Comparison of ENCODE assay signal across 12 mouse cellular contexts in the genomic region with DNA sequence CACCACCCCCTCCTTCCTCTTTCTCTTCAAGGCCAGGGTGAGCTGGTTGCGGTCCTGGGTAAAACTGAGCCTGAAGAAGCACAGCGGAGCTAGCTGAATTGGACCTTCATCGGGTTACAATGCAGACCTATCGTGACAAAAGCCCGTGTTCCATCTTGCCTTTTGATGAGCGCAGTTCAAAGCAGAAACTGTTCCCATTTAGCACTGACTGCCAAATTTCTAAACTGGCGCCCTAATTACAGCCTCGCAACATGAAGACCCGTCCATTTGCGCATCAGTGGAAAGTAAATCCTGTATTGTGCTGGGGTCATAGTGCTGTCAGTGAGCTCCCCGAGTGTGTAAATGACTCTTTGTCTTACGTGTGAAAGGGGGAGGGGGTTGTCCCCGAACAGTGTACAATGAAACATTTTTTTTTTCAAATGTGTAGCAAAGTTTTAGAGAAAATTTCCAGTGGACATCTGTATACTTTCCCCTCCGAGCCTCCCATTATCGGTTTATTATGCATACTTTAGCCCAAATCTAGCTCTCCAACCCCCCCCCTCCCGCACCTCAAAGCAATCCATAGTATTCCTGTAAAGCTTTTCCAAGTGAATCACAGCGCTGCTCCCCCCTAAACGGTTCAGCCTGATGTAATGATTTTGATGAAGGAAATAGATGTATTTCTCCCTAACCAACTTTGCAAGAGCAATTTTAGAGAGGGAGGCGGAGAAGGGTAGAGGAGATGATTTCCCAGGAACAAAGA.
DNase-seq lines count a peak whose midpoint lies in the region; ATAC-seq and TF ChIP-seq lines count a peak whose summit lies in the region.
"Had no signal": no experiment of that assay in that cellular context is flagged by ENCODE, and none has a peak within 500 bp of the region (broad histone marks: within the 10 kb centered on the region; RNA-seq: fewer than 3 reads in every experiment).

No protein-coding gene starts in this region.

- no peaks in the 10 kb centered on the region for H3K36me3 ChIP-seq in forebrain, embryonic 15.5 days
- H3K36me3 ChIP-seq in lung, postnatal 0 days (ENCODE audit: insufficient read depth, low read length): no peaks in the 10 kb centered on the region
- H3K36me3 ChIP-seq: liver, embryonic 12.5 days had no signal

- DNase-seq in right cerebral cortex, adult 2 months (ENCODE audit: low spot score in 2 of 2): peak; percentile 11 to 16
- DNase-seq in right cerebral cortex, postnatal 14 days: no peak
- DNase-seq in layer of hippocampus, postnatal 14 days (ENCODE audit: low spot score in 2 of 2): peak; percentile 26 to 68
- DNase-seq in retina, postnatal 1 day: peak; percentile 81
- DNase-seq in spleen, postnatal 4 days (ENCODE audit: low spot score in 2 of 2): no peak
- DNase-seq in lung, postnatal 0 days (ENCODE audit: low spot score): no peak
- DNase-seq in testis, postnatal 10 days (ENCODE audit: low spot score): no peak
- DNase-seq: cerebellum, adult 9-10 months; kidney, postnatal 36 days had no signal

- peaks cover 21% of the 10 kb centered on the region for H3K4me1 ChIP-seq in forebrain, embryonic 15.5 days
- no peaks in the 10 kb centered on the region for H3K4me1 ChIP-seq in lung, postnatal 0 days (ENCODE audit: insufficient read depth, low read depth, low read length)
- H3K4me1 ChIP-seq: liver, embryonic 12.5 days; megakaryocyte, embryonic 14.5 days had no signal

- no peak for TF ChIP-seq CTCF in lung, postnatal 0 days (IDR thresholded peaks at IDR 0.05)

- no peaks in the 10 kb centered on the region for H3K27me3 ChIP-seq in forebrain, embryonic 15.5 days
- H3K27me3 ChIP-seq in lung, postnatal 0 days (replicated peaks; ENCODE audit: insufficient read depth, low read length): no peaks in the 10 kb centered on the region
- H3K27me3 ChIP-seq: liver, embryonic 12.5 days; megakaryocyte, embryonic 14.5 days had no signal

- no peak for TF ChIP-seq EP300 in lung, postnatal 0 days (IDR thresholded peaks at IDR 0.05)

- peak overlapping the region; percentile 45 for H3K4me2 ChIP-seq in forebrain, embryonic 15.5 days (replicated peaks)
- no peak overlapping the region for H3K4me2 ChIP-seq in lung, postnatal 0 days (replicated peaks; ENCODE audit: low read depth, low read length)
- H3K4me2 ChIP-seq: liver, embryonic 12.5 days had no signal

- ATAC-seq in forebrain, embryonic 15.5 days (replicated peaks): peak; percentile 89
- no peak for ATAC-seq in lung, postnatal 0 days
- ATAC-seq: liver, embryonic 12.5 days had no signal

- H3K9me3 ChIP-seq in forebrain, embryonic 15.5 days: no peaks in the 10 kb centered on the region
- no peaks in the 10 kb centered on the region for H3K9me3 ChIP-seq in lung, postnatal 0 days (ENCODE audit: low read length)
- H3K9me3 ChIP-seq: liver, embryonic 12.5 days had no signal

- H3K4me3 ChIP-seq in forebrain, embryonic 15.5 days: peak overlapping the region; percentile 32
- no peak overlapping the region for H3K4me3 ChIP-seq in lung, postnatal 0 days (ENCODE audit: low read depth, low read length)
- H3K4me3 ChIP-seq: liver, embryonic 12.5 days; megakaryocyte, embryonic 14.5 days had no signal

- H3K27ac ChIP-seq in forebrain, embryonic 15.5 days (replicated peaks): peak overlapping the region; percentile 69
- H3K27ac ChIP-seq in lung, postnatal 0 days (ENCODE audit: low read length): no peak overlapping the region
- H3K27ac ChIP-seq: liver, embryonic 12.5 days had no signal

- H3K9ac ChIP-seq in forebrain, embryonic 15.5 days (replicated peaks): peak overlapping the region; percentile 33; the same call in 1 of the 2 replicates
- H3K9ac ChIP-seq in lung, postnatal 0 days (replicated peaks; ENCODE audit: low read depth): no peak overlapping the region
- H3K9ac ChIP-seq: liver, embryonic 12.5 days had no signal

- 8% methylated on average over 19 of the region's 19 CpGs for WGBS in forebrain, embryonic 15.5 days
- WGBS in lung, postnatal 0 days: 83% methylated on average over 19 of the region's 19 CpGs

Comparison
In these comparisons a context has a peak if more than half of its experiments do, and no peak if none do; other contexts are left out.
1. DNase-seq: peak in right cerebral cortex, adult 2 months (2 of 2), layer of hippocampus, postnatal 14 days (2 of 2) and retina, postnatal 1 day (single experiment); none in right cerebral cortex, postnatal 14 days (single experiment), spleen, postnatal 4 days (0 of 2), lung, postnatal 0 days (single experiment) and testis, postnatal 10 days (single experiment).